Mouse (Mus musculus): ENCODE measurements around the gene Cdk12.
"Not testable (repeated sequence)": the region's sequence is repeated elsewhere in the genome, so short reads cannot be mapped to it uniquely, and the experiment has no call there.

DNA sequence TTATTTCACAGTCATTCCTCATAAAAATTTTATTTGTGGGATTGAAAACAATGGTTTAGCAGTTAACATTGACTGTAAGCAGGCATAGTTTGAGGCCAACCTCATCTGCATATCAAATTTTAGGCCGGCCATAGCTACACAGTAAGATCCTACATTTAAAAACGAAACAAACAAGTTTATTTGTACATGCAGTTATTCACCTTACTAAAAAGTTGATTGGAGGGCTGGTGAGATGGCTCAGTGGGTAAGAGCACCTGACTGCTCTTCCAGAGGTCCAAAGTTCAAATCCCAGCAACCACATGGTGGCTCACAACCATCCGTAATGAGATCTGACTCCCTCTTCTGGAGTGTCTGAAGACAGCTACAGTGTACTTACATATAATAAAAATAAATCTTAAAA lies 3.4 kb downstream of the Cdk12 start:
- not testable (repeated sequence) for TF ChIP-seq CTCF, EP300 (IDR thresholded peaks at IDR 0.05)

Data from lung, postnatal 0 days (tissue).